Mouse (Mus musculus): ENCODE measurements around the gene Tmem213.

DNA sequence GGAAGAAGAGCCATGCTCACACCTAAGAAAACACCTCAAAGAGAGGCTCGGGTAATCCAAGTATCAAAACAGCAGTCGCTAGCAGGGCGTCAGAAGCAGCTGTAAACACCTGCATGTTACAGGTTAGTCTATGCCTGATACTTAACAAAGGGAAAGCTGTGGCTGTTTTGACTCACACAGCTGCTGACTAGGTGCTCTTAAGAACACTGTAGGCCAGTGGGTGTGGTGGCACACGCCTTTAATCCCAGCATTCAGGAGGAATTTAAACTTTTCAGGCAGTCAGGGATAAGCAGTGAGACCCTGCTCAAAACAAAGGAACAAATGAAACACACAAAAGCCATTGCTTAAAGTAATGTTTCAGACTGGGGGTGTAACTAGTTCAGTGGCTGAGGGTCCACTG, 25.9 kb upstream of the Tmem213 start:
- no peak for TF ChIP-seq KAT2A (IDR thresholded peaks at IDR 0.05; ENCODE audit: insufficient replicate concordance, low read length)
- no peak for TF ChIP-seq EP300 (IDR thresholded peaks at IDR 0.05; ENCODE audit: low read length)
- no peak for TF ChIP-seq POLR2A (IDR thresholded peaks at IDR 0.05; ENCODE audit: low read depth, low read length)
- no peak for TF ChIP-seq MYC (IDR thresholded peaks at IDR 0.05; ENCODE audit: low read depth, low read length)
- no peak for TF ChIP-seq ZC3H11A (IDR thresholded peaks at IDR 0.05; ENCODE audit: low read depth, low read length)
- no peak for TF ChIP-seq E2F4 (IDR thresholded peaks at IDR 0.05; ENCODE audit: insufficient replicate concordance, low read depth, low read length)
- no peak for TF ChIP-seq CTCF (conservative IDR thresholded peaks at IDR 0.05 in 1 of 2, IDR thresholded peaks at IDR 0.05 in 1 of 2; ENCODE audit: low read depth in 2 of 2, low read length in 2 of 2)
- no peak for TF ChIP-seq ZKSCAN1 (IDR thresholded peaks at IDR 0.05; ENCODE audit: borderline replicate concordance, low read depth, low read length)
- no peak for TF ChIP-seq ZNF384 (IDR thresholded peaks at IDR 0.05; ENCODE audit: low read depth, low read length)
- no peak for TF ChIP-seq USF1 (IDR thresholded peaks at IDR 0.05; ENCODE audit: low read depth, low read length)
- no peak for TF ChIP-seq ZMIZ1 (IDR thresholded peaks at IDR 0.05; ENCODE audit: low read depth, low read length)
- no peak for TF ChIP-seq USF2 (conservative IDR thresholded peaks at IDR 0.05; ENCODE audit: low read depth, low read length)
- TF ChIP-seq MEF2A (IDR thresholded peaks at IDR 0.05; ENCODE audit: borderline replicate concordance, low read depth, low read length) = no peak
- no peak for TF ChIP-seq ELF1 (IDR thresholded peaks at IDR 0.05; ENCODE audit: low read depth, low read length)

All from CH12.LX (cell line).